Mouse (Mus musculus): ENCODE results near the gene Myo1a. TPM values are rescaled to one million over a fixed set of nuclear protein-coding genes. Genes with fewer than 3 reads are reported as not detected.
"Not testable (repeated sequence)": the region's sequence is repeated elsewhere in the genome, so short reads cannot be mapped to it uniquely, and the experiment has no call there.

Myo1a gene
- total RNA-seq (2021) (10 to 100 TPM in 1 of 2 experiments, 1 to 10 TPM in 1; 1.1 to 15.1 TPM), polyA plus RNA-seq (2012; rRNA removed) (0.21 and 4.0 TPM in 2 replicates)
- long read RNA-seq, partial matches to known transcripts, result 20 of 20 reads
- long read RNA-seq, other reads (novel, unspliced or antisense), result 0 of 20 reads

- DNase-seq, result no peak
Observed at GRCm38 (mm10) chr10:127704766-127705220, at the start of gene Myo1a. Myo1a (plus strand) TSS chr10:127705170.

- not testable (repeated sequence) for DNase-seq
Observed at GRCm38 (mm10) chr10:127657617-127658016, 47.4 kb upstream of the Myo1a start.

- no peak for DNase-seq
Observed at GRCm38 (mm10) chr10:127658076-127658475, 46.9 kb upstream of the Myo1a start.

- no peak for DNase-seq
Observed at GRCm38 (mm10) chr10:127659551-127659950, 45.4 kb upstream of the Myo1a start.

- peak; percentile 56 for DNase-seq
Observed at GRCm38 (mm10) chr10:127661291-127661914, 43.6 kb upstream of the Myo1a start.

- DNase-seq, result peak; percentile 89
Observed at GRCm38 (mm10) chr10:127661915-127662663, 42.9 kb upstream of the Myo1a start.

- DNase-seq, result no peak
Observed at GRCm38 (mm10) chr10:127662666-127663253, 42.2 kb upstream of the Myo1a start.

GRCm38 (mm10) chr10:127663590-127663989, 41.4 kb upstream of the Myo1a start:
- DNase-seq, result peak; percentile 37

GRCm38 (mm10) chr10:127664166-127664565, 40.8 kb upstream of the Myo1a start:
- DNase-seq, result no peak

GRCm38 (mm10) chr10:127664891-127665290, 40.1 kb upstream of the Myo1a start:
- no peak for DNase-seq

- DNase-seq, result peak; percentile 40
Observed at GRCm38 (mm10) chr10:127665366-127666181, 39.4 kb upstream of the Myo1a start.

- peak; percentile 97 for DNase-seq
Observed at GRCm38 (mm10) chr10:127666501-127667268, 38.3 kb upstream of the Myo1a start, which contains the start of gene Nemp1. Nemp1 (plus strand) TSS chr10:127666901.

- DNase-seq, result peak; percentile 93
Observed at GRCm38 (mm10) chr10:127667269-127668092, 37.5 kb upstream of the Myo1a start.

- DNase-seq, result peak; percentile 89
Observed at GRCm38 (mm10) chr10:127668093-127669050, 36.6 kb upstream of the Myo1a start, which contains the start of gene Nab2. Nab2 (minus strand) TSS chr10:127668568.

GRCm38 (mm10) chr10:127669170-127669569, 35.8 kb upstream of the Myo1a start:
- no peak for DNase-seq

- DNase-seq, result no peak
Observed at GRCm38 (mm10) chr10:127670185-127670584, 34.8 kb upstream of the Myo1a start.

- peak; percentile 23 for DNase-seq
Observed at GRCm38 (mm10) chr10:127671276-127671675, 33.7 kb upstream of the Myo1a start.

- DNase-seq, result no peak
Observed at GRCm38 (mm10) chr10:127674046-127674655, 30.8 kb upstream of the Myo1a start.

Data from adrenal gland, adult 2 months (tissue).